Mouse (Mus musculus) frontal cortex, adult (tissue): Measurements from ENCODE around the gene Cc2d2a.

Experiments
- ATAC-seq: cut with Nextera tagmentation; 2 replicates; pipeline ENCODE4 v1.9.2; 2017; ENCODE audit warnings: mild to moderate bottlenecking, moderate library complexity, mixed read lengths; ENCODE audit not compliant: low TSS enrichment

The Cc2d2a gene

DNA sequence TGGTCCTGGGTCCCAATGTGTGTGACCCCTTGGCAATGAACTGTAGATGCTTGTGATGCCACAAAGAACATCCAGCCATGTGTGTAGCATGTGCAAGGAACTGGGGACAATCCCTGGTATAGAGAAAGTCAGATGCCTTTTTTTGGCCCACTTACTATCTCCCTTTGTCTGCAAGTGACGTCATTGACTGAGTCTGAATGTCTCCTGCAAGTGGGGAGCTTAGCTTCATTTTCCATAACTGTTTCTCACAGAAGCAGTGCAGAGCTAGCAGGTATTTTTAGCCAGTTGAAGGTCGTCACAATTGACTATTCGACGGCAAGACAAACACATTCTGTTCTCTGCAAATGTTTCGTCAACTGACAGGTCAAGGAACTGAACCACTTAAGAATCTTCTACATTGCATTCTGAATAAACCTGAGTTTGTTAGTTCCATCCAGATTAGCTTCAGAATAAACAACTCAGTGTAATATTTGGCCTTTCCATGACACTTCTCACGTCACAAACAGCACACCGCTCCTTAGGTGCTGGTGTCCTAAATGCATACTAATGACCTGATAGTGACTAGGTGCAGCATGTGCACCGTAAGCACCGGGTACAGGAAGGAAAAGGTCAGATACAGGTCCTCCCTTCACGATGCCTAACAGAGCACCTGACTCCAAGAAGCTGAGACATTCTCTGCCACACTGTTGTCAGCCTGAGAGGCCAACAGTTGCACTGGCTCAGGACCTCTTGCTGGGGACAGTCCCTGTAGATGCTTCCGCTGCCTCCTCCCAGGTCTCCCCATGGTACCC, 66.4 kb downstream of the Cc2d2a start:
- peak; percentile 25 for ATAC-seq

DNA sequence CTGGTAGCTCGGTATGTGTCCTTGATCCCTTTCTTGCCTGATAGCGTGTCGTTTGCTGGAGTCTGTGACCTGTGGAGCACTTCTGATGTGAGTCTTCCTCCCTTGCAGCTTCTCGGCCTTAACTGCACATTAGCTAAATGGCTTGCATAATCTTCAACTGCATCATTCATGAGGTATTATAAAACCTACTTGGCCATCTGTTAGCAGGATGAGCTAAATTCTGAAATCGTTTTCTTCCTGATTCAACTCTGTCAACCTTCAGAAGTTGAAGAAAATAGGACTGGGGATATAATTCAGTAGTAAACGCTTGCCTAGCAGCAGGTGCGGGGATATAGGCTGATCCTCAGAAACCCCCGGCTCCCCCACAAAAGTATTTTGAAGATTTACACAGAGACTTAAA, 70.2 kb downstream of the Cc2d2a start:
- ATAC-seq, result peak; percentile 84

DNA sequence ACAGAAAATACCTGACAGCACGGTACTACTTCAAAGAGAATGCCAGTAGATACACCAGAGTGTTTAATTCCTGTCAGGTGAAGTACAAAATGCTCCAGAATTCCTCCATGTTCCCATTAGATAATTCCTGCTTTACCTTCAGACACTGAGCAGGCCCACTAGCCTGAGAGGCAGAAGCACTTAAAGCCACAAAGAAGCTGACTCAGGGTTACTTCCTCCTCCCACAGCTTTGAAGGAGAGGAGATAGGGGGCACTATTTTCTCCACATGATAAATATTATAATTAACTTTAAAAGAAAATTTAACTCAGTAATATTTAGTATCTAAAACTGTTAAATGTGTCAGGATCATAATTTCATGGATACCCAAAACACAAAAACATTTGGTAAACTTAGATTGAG, 82.0 kb downstream of the Cc2d2a start:
- no peak for ATAC-seq

DNA sequence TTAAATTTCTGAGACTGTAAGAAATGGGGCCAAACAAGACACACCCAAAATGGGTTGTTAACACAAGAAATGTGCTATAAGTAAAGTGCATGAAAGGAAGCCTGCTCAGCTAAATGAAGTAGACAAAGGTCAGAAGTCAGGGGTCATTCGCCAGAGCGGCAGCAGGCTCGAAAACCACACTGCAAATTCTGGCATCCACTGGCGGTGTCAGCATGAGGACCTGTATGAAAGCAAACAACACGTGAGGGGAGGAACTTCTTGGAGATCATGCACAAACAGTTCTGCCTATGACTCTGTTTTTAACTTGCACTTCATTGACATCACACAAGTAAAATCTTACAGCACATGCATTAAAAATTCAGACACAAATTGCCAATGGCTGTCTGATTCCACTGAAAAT, 83.0 kb downstream of the Cc2d2a start:
- ATAC-seq, result no peak

DNA sequence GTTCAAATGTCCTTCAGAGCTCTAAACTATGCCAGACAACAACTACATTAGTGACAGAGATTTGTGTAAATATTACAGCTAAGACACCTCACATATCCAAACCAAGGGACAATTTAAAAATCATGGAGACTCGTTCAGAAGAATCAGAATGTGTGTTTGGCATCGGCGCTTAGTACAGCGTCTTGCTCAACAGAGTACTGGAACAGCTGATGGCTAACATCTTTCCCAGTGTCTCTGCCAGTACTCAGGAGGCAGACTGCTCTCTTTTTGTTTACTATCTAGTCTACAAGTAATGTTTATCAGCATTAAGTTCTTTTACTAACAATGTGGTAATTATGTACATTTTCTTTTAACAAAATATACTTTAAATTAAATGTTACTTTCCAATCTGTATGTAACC, 85.9 kb downstream of the Cc2d2a start:
- peak; percentile 56; the same call in 1 of the 2 replicates for ATAC-seq

DNA sequence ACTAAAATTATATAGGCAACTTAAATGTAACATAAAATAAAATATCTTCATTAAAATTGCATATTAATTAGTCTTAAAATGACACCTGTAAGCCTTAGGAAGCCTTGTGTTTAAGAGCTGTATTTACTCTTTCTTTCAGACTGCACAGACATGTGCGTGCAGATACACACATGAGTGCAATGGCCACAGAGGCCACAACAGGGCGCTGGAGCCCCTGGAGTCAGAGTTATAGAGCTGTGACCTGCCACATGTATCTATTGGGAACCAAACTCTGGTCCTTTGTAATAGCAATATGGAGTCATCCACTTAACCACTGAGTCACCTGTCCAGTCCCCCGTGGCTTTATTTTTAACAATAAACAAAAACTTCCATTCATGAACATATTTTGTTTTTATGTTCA, 86.9 kb downstream of the Cc2d2a start:
- ATAC-seq, result no peak

DNA sequence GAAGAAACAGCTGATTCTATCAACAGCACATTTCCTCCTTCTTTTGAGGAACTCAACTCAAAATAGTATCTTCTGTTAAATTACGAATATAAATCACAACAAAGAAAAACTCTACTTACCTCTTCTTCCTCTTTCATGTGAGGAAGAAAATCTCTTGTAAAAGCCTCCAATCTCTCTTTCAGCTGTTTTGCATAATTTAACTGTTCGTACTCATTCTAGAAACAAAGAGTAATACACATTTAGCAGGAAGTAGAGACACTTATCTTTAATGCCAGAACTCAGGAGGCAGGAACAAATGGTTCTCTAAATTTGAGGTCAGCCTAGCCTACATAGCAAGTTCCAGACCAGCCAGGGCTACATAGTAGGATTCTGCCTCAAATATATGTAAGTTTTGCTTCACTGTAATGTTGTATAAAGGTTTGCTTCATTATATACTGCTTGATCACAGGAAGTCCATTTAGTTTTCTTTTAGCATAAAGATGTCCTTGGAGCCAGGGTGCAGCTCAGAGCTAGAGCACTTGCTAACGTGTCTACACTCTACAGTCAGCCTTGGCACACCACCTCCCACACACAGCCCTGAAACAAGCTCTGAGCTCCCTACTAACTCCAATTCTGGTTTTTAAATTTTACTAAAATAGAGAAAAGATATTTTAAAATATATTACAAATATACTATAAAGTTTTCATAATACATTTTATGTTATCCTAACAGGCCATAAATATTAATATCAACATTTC, 108.6 kb downstream of the Cc2d2a start:
- peak; percentile 98 for ATAC-seq

DNA sequence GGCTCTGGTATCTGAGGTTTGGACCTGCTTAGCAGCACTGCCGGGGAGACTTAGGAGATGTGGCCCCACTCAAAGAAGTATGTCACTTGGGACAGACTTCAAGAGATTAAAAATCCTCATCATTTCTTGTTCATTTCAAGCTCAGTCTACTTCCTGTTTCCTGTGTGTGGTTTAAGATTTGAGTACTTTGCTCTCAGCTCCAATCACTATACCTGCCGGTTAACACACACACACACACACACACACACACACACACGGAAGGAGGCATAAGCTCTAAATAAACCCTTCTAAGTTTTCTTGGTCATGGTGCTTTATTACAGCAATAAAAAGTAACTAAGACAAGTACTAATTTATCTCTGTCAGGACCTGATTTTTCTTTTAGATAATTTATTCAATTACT, 109.4 kb downstream of the Cc2d2a start:
- no peak for ATAC-seq

DNA sequence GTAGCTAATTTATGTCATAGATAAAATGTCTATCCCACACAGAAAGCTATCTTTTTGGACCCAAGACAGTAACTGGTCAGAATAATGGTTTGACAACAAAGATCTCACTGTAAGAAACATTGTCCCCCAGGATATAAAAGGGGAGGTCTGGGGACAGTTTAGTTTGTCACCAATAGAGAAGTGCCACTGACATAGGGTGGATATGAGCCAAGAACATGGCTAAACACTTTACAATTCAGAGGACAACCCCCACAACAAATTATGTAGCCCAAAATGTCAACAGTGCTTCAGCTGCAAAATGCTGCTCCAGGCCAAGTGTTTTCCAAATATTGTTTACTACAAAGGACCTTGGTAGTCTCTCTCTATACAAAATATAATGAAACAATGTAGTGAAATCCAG, 114.3 kb downstream of the Cc2d2a start:
- ATAC-seq, result peak; percentile 28

DNA sequence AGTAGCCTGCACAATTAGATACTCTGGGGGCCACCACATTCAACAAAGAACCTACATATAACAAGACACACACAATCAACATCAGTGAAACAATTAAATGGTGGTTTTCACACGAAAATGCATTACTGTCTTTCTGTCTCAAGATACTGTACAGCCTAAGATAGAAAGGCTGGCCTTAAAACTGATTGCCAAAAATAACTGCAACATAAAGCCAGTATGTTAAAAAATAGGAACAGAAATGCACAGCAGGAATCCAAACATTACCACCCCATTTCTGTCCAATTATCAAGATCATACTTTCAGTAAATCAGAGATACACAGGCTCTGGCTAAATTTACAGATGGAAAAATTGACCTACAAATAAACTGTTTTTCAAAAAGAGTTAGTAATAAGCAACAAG, 114.8 kb downstream of the Cc2d2a start:
- ATAC-seq, result no peak

DNA sequence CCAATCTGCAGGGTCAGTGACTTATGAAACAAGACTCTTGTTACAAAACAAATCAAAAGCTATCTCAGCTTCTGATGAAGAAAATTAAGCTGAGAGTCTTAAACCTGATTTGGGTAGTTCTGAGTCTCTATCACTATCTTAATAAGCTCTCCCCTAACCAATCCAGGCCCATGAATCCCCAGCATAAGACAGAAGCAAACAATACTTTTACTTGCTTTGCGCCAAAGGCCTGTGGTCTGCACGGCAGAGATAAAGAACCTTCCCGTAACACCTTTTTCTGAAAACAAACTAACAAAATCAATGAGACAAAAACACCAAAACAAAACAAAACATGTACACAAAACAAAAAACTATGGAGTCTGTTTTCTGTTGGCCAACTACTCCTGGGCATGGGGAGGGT, 116.4 kb downstream of the Cc2d2a start:
- no peak for ATAC-seq

DNA sequence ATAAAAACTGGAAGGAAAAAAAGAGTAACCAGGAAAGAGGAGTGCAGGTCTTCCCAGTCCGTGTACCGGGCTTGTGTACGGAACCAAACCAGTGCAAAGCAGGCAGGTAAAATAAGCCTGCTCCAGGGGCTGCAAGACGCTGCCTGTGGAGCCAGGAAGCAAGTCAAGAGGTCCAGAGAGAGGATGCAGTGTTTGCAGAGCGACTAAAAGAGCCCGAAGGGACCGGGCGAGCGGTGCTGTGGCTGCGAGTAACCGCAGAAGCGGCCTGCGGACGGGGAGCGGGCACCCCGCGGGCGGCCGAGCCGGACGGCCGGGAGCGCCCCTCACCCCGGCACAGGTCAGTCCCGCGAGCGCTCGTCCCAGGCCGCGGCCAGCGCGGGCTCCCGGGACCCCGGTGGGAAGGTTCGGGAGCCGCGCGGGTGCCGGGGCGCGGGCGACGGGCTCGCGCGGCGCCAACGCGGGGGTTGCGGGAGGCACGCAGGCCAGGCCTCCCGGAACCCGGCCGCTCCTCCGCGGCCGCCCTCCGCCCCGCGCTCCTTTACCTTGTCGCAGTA, 119.4 kb downstream of the Cc2d2a start:
- peak; percentile 75 for ATAC-seq

DNA sequence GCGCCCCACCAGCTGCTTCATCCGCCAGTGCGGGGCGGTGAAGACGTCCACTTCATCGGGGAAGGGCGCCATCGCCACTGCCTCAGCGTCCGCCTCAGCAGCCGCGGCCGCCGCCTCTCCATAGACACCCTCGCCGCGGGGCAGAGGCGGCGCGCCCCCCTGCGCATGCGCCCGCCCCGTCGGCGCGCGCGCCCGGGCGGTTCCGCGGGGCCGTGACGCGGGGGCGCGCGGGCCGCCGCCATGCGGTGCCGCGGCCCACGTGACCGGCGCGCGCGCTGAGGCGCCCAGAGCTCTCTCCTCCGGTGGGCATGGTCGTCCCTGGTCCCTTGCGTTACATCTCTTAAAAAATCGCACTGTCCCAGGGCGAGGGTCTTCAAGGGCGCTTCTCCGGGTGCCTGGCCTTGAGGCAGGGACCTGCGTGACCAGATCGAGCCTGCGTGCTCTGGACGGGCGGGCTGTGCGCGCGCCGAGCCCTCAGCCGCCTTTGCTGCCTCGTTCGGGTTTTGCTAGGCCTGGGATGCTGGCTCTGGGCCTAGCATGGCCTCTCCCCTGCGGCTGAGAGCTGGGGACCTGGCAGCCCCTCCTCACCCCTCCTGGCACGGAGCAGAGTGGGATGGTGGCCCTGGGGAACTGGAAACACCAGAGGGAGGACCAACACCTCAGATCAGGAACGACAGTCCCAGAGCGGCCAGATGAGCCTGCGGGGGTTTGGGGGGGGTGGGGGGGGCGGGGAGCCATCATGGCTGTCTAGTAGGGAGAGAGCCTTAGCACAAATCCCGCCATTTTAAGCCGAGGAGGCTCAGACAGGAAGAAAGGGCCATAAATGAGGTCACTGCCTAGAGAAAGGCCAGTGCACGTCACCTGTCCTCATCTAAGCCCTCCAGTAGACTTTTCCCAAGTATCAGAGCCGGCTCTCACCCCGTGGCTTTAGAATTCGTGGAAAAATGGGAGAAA, 120.1 kb downstream of the Cc2d2a start:
- ATAC-seq, result peak; percentile 90

DNA sequence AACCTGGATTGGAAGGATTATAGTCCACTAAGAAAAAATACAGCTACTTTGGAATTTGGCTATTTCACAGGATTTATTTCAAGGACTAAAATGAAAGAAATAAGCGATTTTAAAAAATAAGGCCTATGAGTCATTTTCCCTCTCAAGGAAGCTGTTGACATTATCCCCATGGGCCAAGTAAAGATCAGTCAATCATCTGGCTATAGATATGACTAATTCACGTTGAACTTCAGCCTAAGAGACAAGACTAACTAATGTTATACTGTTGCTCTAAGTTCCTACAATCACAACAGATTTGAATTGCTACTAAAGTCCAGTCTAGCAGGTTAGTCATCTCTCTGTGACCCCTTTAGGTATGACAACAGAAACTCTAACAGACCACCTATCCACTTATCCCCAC, 121.8 kb downstream of the Cc2d2a start:
- no peak for ATAC-seq

DNA sequence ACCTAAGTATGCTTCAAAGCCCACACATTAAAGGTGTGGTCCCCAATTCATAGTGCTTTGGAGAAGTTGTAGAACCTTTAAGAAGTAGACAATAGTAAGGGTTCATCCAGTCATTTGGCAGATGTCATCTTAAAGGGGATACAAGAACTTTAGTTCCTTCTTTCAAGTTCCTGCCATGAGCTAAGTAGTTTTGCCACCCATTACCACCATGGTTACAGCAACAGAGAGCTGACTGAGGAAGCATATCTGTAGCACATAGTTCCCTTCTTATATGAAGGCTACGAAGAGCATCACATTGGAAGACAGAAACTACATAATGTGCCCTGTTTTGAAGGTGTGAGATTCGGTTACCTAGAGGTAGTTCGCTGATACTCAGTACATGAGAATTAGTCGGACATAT, 124.5 kb downstream of the Cc2d2a start:
- ATAC-seq, result no peak

DNA sequence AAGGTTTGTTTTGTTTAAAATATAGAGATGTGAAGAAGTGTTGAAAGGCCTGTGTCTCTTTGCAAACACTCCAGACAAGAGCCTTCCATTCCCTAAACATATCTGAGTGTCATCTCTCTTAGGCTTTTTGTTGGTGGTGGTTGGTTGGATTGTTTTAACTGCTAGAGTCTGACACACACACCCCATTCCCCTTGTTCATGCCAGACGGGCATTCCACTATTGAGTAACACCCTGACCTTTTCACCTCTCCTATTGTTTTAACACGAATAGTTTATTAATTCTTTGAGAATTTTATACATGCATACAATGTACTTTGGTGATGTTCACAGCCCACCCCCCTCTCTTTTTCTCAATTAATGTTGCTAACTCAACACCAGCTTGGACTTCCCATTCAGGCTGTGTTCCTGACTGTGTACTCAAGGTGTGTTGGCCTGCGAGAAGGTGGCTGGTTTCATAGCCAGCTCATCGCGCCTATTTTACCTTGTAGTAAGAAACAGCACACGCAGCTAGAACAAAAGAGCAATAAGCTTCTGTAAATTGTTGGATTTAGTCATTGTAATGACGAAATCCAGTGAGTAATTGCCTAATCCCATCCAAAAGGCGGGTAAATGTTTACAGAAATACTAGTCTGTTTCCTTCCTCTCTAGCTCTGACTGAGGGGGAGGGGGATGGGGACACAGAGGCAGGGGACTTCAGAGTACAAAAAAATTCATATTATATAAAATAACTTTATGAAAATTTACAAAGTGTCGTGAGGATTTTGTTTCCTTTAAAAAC, 126.0 kb downstream of the Cc2d2a start:
- ATAC-seq, result no peak
